Mouse (Mus musculus) liver, embryonic 15.5 days (tissue): ENCODE measurements around the gene Dmbt1. TPM values are rescaled to one million over a fixed set of nuclear protein-coding genes. Genes with fewer than 3 reads are reported as not detected.

Experiments
- ATAC-seq: fragments of 200-750 bp; cut with Nextera tagmentation; 2 replicates; pipeline ENCODE4 v1.8.0; 2017; ENCODE audit warnings: moderate number of reproducible peaks, mild to moderate bottlenecking, moderate library complexity; ENCODE audit not compliant: insufficient read depth
- H3K27ac ChIP-seq: fragments of 300-500 bp; sonication (generic); replicated peaks from 2 replicates; pipeline ENCODE4 v1.5.1; 2015; ENCODE audit warnings: mild to moderate bottlenecking, inconsistent platforms
- H3K27me3 ChIP-seq: fragments of 300-500 bp; sonication (generic); 2 replicates; pipeline ENCODE4 v1.6.1; 2015; ENCODE audit warnings: mild to moderate bottlenecking, inconsistent platforms
- H3K36me3 ChIP-seq: fragments of 300-500 bp; sonication (generic); replicated peaks from 2 replicates; pipeline ENCODE4 v1.6.1; 2015; ENCODE audit warnings: moderate library complexity, mild to moderate bottlenecking, inconsistent platforms
- H3K4me1 ChIP-seq: fragments of 300-500 bp; sonication (generic); replicated peaks from 2 replicates; pipeline ENCODE4 v1.6.1; 2015; ENCODE audit warnings: inconsistent platforms
- H3K4me2 ChIP-seq: fragments of 300-500 bp; sonication (generic); 2 replicates; pipeline ENCODE4 v1.6.1; 2015; ENCODE audit warnings: moderate library complexity, mild to moderate bottlenecking, inconsistent platforms
- H3K4me3 ChIP-seq: fragments of 300-500 bp; sonication (generic); replicated peaks from 2 replicates; pipeline ENCODE4 v1.5.1; 2015; ENCODE audit warnings: mild to moderate bottlenecking, inconsistent platforms
- H3K9ac ChIP-seq: fragments of 300-500 bp; sonication (generic); 2 replicates; pipeline ENCODE4 v1.6.1; 2015; ENCODE audit warnings: moderate library complexity, mild to moderate bottlenecking, inconsistent platforms
- H3K9me3 ChIP-seq: fragments of 300-500 bp; sonication (generic); replicated peaks from 2 replicates; pipeline ENCODE4 v1.6.1; 2016; ENCODE audit warnings: inconsistent platforms
- WGBS: fragments of 180-500 bp; shearing (Covaris S2); methylation state at CpG from one replicate; pipeline ENCODE4 v1.1.7; 2015; ENCODE audit warnings: mixed read lengths; ENCODE audit not compliant: insufficient replicate concordance; 5-methylcytosine and 5-hydroxymethylcytosine counted together
- polyA plus RNA-seq: library from polyadenylated mRNA; unstranded; fragments of >200 nt; fragmentation: Nextera tagmentation; extraction: Ambion mirVana; gene quantifications from 2 replicates; pipeline ENCODE4 v1.2.1, GENCODE M21; 2015

Gene Dmbt1
- polyA plus RNA-seq, 1 experiment from 2014 or later, result 0.22 TPM

- H3K4me3 ChIP-seq, result no peak overlapping the region
- H3K9ac ChIP-seq, result no peak overlapping the region
- no peak overlapping the region for H3K27ac ChIP-seq
- ATAC-seq, result no peak
- H3K9me3 ChIP-seq, result no peaks in the 10 kb centered on the region
- H3K27me3 ChIP-seq, result no peaks in the 10 kb centered on the region
- H3K36me3 ChIP-seq, result no peaks in the 10 kb centered on the region
- no peak overlapping the region for H3K4me2 ChIP-seq
- H3K4me1 ChIP-seq, result no peaks in the 10 kb centered on the region
- WGBS, result 58% methylated on average over 2 of the region's 2 CpGs
Measured at GRCm38 (mm10) chr7:131122210-131122807, 90.5 kb downstream of the Dmbt1 start.

- H3K4me3 ChIP-seq, result no peak overlapping the region
- no peaks in the 10 kb centered on the region for H3K36me3 ChIP-seq
- no peaks in the 10 kb centered on the region for H3K9me3 ChIP-seq
- no peak overlapping the region for H3K9ac ChIP-seq
- no peak for ATAC-seq
- H3K4me1 ChIP-seq, result no peaks in the 10 kb centered on the region
- no peaks in the 10 kb centered on the region for H3K27me3 ChIP-seq
- no peak overlapping the region for H3K27ac ChIP-seq
- H3K4me2 ChIP-seq, result no peak overlapping the region
- WGBS, result 52% methylated on average over 12 of the region's 12 CpGs
Measured at GRCm38 (mm10) chr7:131130021-131130420, 98.2 kb downstream of the Dmbt1 start.

GRCm38 (mm10) chr7:131133181-131133580, 101.3 kb downstream of the Dmbt1 start:
- no peaks in the 10 kb centered on the region for H3K4me1 ChIP-seq
- no peaks in the 10 kb centered on the region for H3K9me3 ChIP-seq
- 47% methylated on average over 3 of the region's 3 CpGs for WGBS
- H3K4me2 ChIP-seq, result no peak overlapping the region
- H3K4me3 ChIP-seq, result no peak overlapping the region
- H3K9ac ChIP-seq, result no peak overlapping the region
- no peak for ATAC-seq
- no peaks in the 10 kb centered on the region for H3K27me3 ChIP-seq
- H3K27ac ChIP-seq, result no peak overlapping the region
- no peaks in the 10 kb centered on the region for H3K36me3 ChIP-seq

- Histone ChIP-seq H3K4me2 (no peak within 1 kb of the TSS), H3K9me3 (no peaks in the 10 kb centered on the region), H3K9ac (no peak within 1 kb of the TSS), H3K4me1 (no peaks in the 10 kb centered on the region), H3K36me3 (no peaks in the 10 kb centered on the region), H3K4me3 (no peak within 1 kb of the TSS), H3K27ac (no peak within 1 kb of the TSS), H3K27me3 (no peaks in the 10 kb centered on the region)
- ATAC-seq, result no peak
- 66% methylated on average over 2 of the region's 2 CpGs for WGBS
Measured at GRCm38 (mm10) chr7:131146214-131146613, 114.4 kb downstream of the Dmbt1 start, which contains the start of gene 4933402N03Rik. Gene 4933402N03Rik (minus strand): TSS chr7:131146314.

GRCm38 (mm10) chr7:131150179-131150578, 118.3 kb downstream of the Dmbt1 start:
- ATAC-seq, result no peak
- WGBS, result 68% methylated on average over 3 of the region's 3 CpGs
- no peaks in the 10 kb centered on the region for H3K9me3 ChIP-seq

GRCm38 (mm10) chr7:131153044-131153443, 121.2 kb downstream of the Dmbt1 start:
- no peak overlapping the region for H3K27ac ChIP-seq
- H3K4me2 ChIP-seq, result no peak overlapping the region
- no peaks in the 10 kb centered on the region for H3K9me3 ChIP-seq
- H3K36me3 ChIP-seq, result no peaks in the 10 kb centered on the region
- H3K27me3 ChIP-seq, result no peaks in the 10 kb centered on the region
- no peak overlapping the region for H3K4me3 ChIP-seq
- H3K9ac ChIP-seq, result no peak overlapping the region
- ATAC-seq, result no peak
- 19% methylated on average over 5 of the region's 5 CpGs for WGBS
- H3K4me1 ChIP-seq, result no peaks in the 10 kb centered on the region

More at GRCm38 (mm10) chr7:131150179-131150578, 118.3 kb downstream of the Dmbt1 start:
- Histone ChIP-seq H3K4me3 (no peak overlapping the region), H3K27me3 (no peaks in the 10 kb centered on the region), H3K9ac (no peak overlapping the region), H3K4me1 (no peaks in the 10 kb centered on the region), H3K36me3 (no peaks in the 10 kb centered on the region), H3K27ac (no peak overlapping the region), H3K4me2 (no peak overlapping the region)

GRCm38 (mm10) chr7:131162251-131162650, 130.4 kb downstream of the Dmbt1 start:
- no peak overlapping the region for H3K9ac ChIP-seq
- H3K4me2 ChIP-seq, result no peak overlapping the region
- 38% methylated on average over 7 of the region's 7 CpGs for whole genome bisulfite sequencing
- ATAC-seq, result no peak
- no peak overlapping the region for H3K4me3 ChIP-seq
- H3K27ac ChIP-seq, result no peak overlapping the region
- H3K36me3 ChIP-seq, result no peaks in the 10 kb centered on the region
- no peaks in the 10 kb centered on the region for H3K27me3 ChIP-seq
- H3K9me3 ChIP-seq, result no peaks in the 10 kb centered on the region
- no peaks in the 10 kb centered on the region for H3K4me1 ChIP-seq

- ATAC-seq, result no peak
- WGBS, result 43% methylated on average over 3 of the region's 3 CpGs
- no peak overlapping the region for H3K4me2 ChIP-seq
- H3K27me3 ChIP-seq, result no peaks in the 10 kb centered on the region
- H3K36me3 ChIP-seq, result no peaks in the 10 kb centered on the region
- H3K9me3 ChIP-seq, result no peaks in the 10 kb centered on the region
- H3K4me1 ChIP-seq, result no peaks in the 10 kb centered on the region
- no peak overlapping the region for H3K27ac ChIP-seq
- H3K4me3 ChIP-seq, result no peak overlapping the region
- no peak overlapping the region for H3K9ac ChIP-seq
Measured at GRCm38 (mm10) chr7:131167771-131168170, 135.9 kb downstream of the Dmbt1 start.

GRCm38 (mm10) chr7:131169099-131169498, 137.2 kb downstream of the Dmbt1 start:
- no peak overlapping the region for H3K9ac ChIP-seq
- H3K4me3 ChIP-seq, result no peak overlapping the region
- no peaks in the 10 kb centered on the region for H3K9me3 ChIP-seq
- no peaks in the 10 kb centered on the region for H3K4me1 ChIP-seq
- H3K4me2 ChIP-seq, result no peak overlapping the region
- H3K27ac ChIP-seq, result no peak overlapping the region
- H3K27me3 ChIP-seq, result no peaks in the 10 kb centered on the region
- WGBS, result 12% methylated on average over 2 of the region's 2 CpGs
- no peaks in the 10 kb centered on the region for H3K36me3 ChIP-seq
- no peak for ATAC-seq

Other genes with a start within 250 kb of the Dmbt1 start
- 10.3 and 13.4 TPM in 2 replicates for gene Plekha1, start 166.3 kb upstream of the Dmbt1 start, polyA plus RNA-seq
- gene Htra1, start 95.9 kb upstream of the Dmbt1 start, polyA plus RNA-seq, result 1.0 and 1.5 TPM in 2 replicates
- not detected in 2 replicates for gene 4933402N03Rik, start 114.3 kb downstream of the Dmbt1 start, polyA plus RNA-seq
- not detected in 2 replicates for gene 5430419D17Rik, start 142.3 kb downstream of the Dmbt1 start, polyA plus RNA-seq